In the genomic region with DNA sequence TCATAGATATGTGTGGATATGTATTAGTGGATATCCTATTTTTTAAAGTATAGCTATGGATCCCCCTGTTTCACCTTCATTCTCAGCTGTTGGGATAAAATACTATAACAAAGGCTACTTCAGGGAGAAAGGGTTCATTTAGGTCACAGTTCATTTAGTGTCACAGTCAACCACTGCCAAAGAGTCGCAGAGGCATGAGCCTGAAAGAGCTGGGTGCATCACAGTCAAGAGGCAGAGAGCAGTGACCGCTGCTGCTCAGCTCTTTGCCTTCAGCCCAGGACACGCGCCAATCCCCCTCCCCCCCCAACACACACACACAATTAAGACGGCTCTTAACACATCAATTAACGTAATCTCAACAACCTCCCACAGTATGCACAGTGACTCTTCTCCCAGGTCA, we compare ENCODE assay signal across 19 mouse cellular contexts.
DNase-seq lines count a peak whose midpoint lies in the region; ATAC-seq and TF ChIP-seq lines count a peak whose summit lies in the region.
"Had no signal": no experiment of that assay in that cellular context is flagged by ENCODE, and none has a peak within 500 bp of the region (broad histone marks: within the 10 kb centered on the region; RNA-seq: fewer than 3 reads in every experiment).

No protein-coding gene starts in this region.

- no peak overlapping the region for H3K9ac ChIP-seq in embryonic facial prominence, embryonic 13.5 days
- H3K9ac ChIP-seq in liver, adult 2 months (ENCODE audit: low read depth, low read length) = no peak overlapping the region
- no peak overlapping the region for H3K9ac ChIP-seq in liver, embryonic 11.5 days (ENCODE audit: low read depth, low read length)

- no peak overlapping the region for H3K4me2 ChIP-seq in embryonic facial prominence, embryonic 13.5 days
- H3K4me2 ChIP-seq in liver, embryonic 11.5 days = no peak overlapping the region

- no peaks in the 10 kb centered on the region for H3K4me1 ChIP-seq in embryonic facial prominence, embryonic 13.5 days
- no peaks in the 10 kb centered on the region for H3K4me1 ChIP-seq in embryonic facial prominence, embryonic 10.5 days
- H3K4me1 ChIP-seq in liver, adult 2 months (ENCODE audit: control insufficient read depth, insufficient read depth, low read length) = peaks cover 28% of the 10 kb centered on the region
- H3K4me1 ChIP-seq in liver, embryonic 11.5 days (replicated peaks; ENCODE audit: control insufficient read depth, insufficient read depth, low read length) = no peaks in the 10 kb centered on the region; the same call in 1 of the 2 replicates

- 88% methylated on average over 6 of the region's 6 CpGs for WGBS in embryonic facial prominence, embryonic 13.5 days
- WGBS in embryonic facial prominence, embryonic 10.5 days = 87% methylated on average over 6 of the region's 6 CpGs
- 19% methylated on average over 6 of the region's 6 CpGs for WGBS in liver, adult 2 months
- WGBS in liver, embryonic 11.5 days = 82% methylated on average over 6 of the region's 6 CpGs

- TF ChIP-seq POLR2A in liver, adult 2 months (IDR thresholded peaks at IDR 0.05; ENCODE audit: extremely low read depth, insufficient read depth, low read length) = no peak

- no peaks in the 10 kb centered on the region for H3K9me3 ChIP-seq in embryonic facial prominence, embryonic 13.5 days
- H3K9me3 ChIP-seq in embryonic facial prominence, embryonic 10.5 days = no peaks in the 10 kb centered on the region
- no peaks in the 10 kb centered on the region for H3K9me3 ChIP-seq in liver, embryonic 11.5 days (ENCODE audit: control insufficient read depth, low read length)

- no peaks in the 10 kb centered on the region for H3K36me3 ChIP-seq in embryonic facial prominence, embryonic 13.5 days
- H3K36me3 ChIP-seq in embryonic facial prominence, embryonic 10.5 days (replicated peaks) = no peaks in the 10 kb centered on the region; the same call in 1 of the 2 replicates
- H3K36me3 ChIP-seq in liver, adult 2 months (ENCODE audit: control insufficient read depth, insufficient read depth, low read length) = no peaks in the 10 kb centered on the region
- H3K36me3 ChIP-seq in liver, embryonic 11.5 days (ENCODE audit: control insufficient read depth, insufficient read depth, low read length) = no peaks in the 10 kb centered on the region; the same call in 1 of the 2 replicates
- H3K36me3 ChIP-seq: G1E had no signal

- H3K27me3 ChIP-seq in embryonic facial prominence, embryonic 13.5 days = no peaks in the 10 kb centered on the region
- H3K27me3 ChIP-seq in embryonic facial prominence, embryonic 10.5 days (replicated peaks; ENCODE audit: low read depth, poor library complexity, severe bottlenecking) = no peaks in the 10 kb centered on the region
- no peaks in the 10 kb centered on the region for H3K27me3 ChIP-seq in liver, adult 2 months (ENCODE audit: control insufficient read depth, insufficient read depth, low read length)
- no peaks in the 10 kb centered on the region for H3K27me3 ChIP-seq in liver, embryonic 11.5 days (replicated peaks; ENCODE audit: control insufficient read depth, insufficient read depth, low read length)
- H3K27me3 ChIP-seq: CH12.LX, Patski had no signal

- 0 out of 2 replicates have a peak, but pooled peaks have one; percentile 52 for ATAC-seq in embryonic facial prominence, embryonic 13.5 days (ENCODE audit: insufficient number of reproducible peaks, insufficient read depth, low FRiP score, low TSS enrichment, low read depth)
- no peak for ATAC-seq in liver, embryonic 11.5 days (replicated peaks; ENCODE audit: low FRiP score)
- ATAC-seq: Patski had no signal

- no peak overlapping the region for H3K4me3 ChIP-seq in embryonic facial prominence, embryonic 13.5 days
- H3K4me3 ChIP-seq in embryonic facial prominence, embryonic 10.5 days = no peak overlapping the region
- no peak overlapping the region for H3K4me3 ChIP-seq in liver, adult 2 months (ENCODE audit: insufficient read depth, low read depth, low read length)
- H3K4me3 ChIP-seq in liver, embryonic 11.5 days (ENCODE audit: low read depth, low read length) = no peak overlapping the region

- no peaks in the 10 kb centered on the region; the same call in 1 of the 2 replicates for H3K79me2 ChIP-seq in liver, adult 2 months (ENCODE audit: control insufficient read depth, insufficient read depth, low read length)

- DNase-seq in embryonic facial prominence, embryonic 10.5 days (ENCODE audit: low spot score) = no peak
- peak; percentile 93 for DNase-seq in liver, adult 2 months (ENCODE audit: extremely low read depth, low read depth, low spot score)
- DNase-seq in liver, embryonic 11.5 days (ENCODE audit: low spot score) = no peak
- DNase-seq in retina, postnatal 1 day = peak; percentile 13
- no peak for DNase-seq in retina, embryonic 14.5 days (ENCODE audit: low spot score)
- DNase-seq: adrenal gland, adult 2 months; adrenal gland, adult 8-10 months; adrenal gland, postnatal 10 days; adrenal gland, postnatal 14 days; adrenal gland, postnatal 25 days; adrenal gland, postnatal 36 days; B cell, adult 2 months; cerebellum, adult 11 months; cerebellum, adult 11-12 months; cerebellum, adult 18-20 months had no signal

- no peak for TF ChIP-seq CTCF in liver, adult 2 months (IDR thresholded peaks at IDR 0.05; ENCODE audit: low read depth, low read length)

- H3K27ac ChIP-seq in embryonic facial prominence, embryonic 13.5 days = no peak overlapping the region
- no peak overlapping the region for H3K27ac ChIP-seq in embryonic facial prominence, embryonic 10.5 days (replicated peaks)
- no peak overlapping the region for H3K27ac ChIP-seq in liver, adult 2 months (replicated peaks; ENCODE audit: insufficient read depth, low read depth, low read length)
- H3K27ac ChIP-seq in liver, embryonic 11.5 days (ENCODE audit: low read depth, low read length) = no peak overlapping the region

Comparison
In these comparisons a context has a peak if more than half of its experiments do, and no peak if none do; other contexts are left out.
1. DNase-seq: peak in liver, adult 2 months (single experiment) and retina, postnatal 1 day (single experiment); none in embryonic facial prominence, embryonic 10.5 days (single experiment), liver, embryonic 11.5 days (single experiment) and retina, embryonic 14.5 days (single experiment).